Mouse (Mus musculus): ENCODE data around the gene F11r.

- TF ChIP-seq POLR2A (IDR thresholded peaks at IDR 0.05; ENCODE audit: borderline replicate concordance, insufficient read depth, low read length) = no peak
- peak; percentile 57; the same call in 1 of the 2 replicates for TF ChIP-seq CTCF (IDR thresholded peaks at IDR 0.05; ENCODE audit: borderline replicate concordance, insufficient read depth, low read depth, low read length)
Observed at GRCm38 (mm10) chr1:171501636-171502080, 64.3 kb downstream of the F11r start.

All from cerebellum, adult 2 months (tissue).